Mouse (Mus musculus) embryonic fibroblast, embryonic 13.5 days (primary cell): ENCODE measurements around the gene Epb41l1. TPM values are rescaled to one million over a fixed set of nuclear protein-coding genes. Genes with fewer than 3 reads are reported as not detected.
A peak's percentile ranks its signal among the peaks of the same experiment; 100 is the strongest.
"Not testable (repeated sequence)": the region's sequence is repeated elsewhere in the genome, so short reads cannot be mapped to it uniquely, and the experiment has no call there.

Experiments
- H3K27ac ChIP-seq: 2 replicates; pipeline ENCODE4 v1.5.1; 2012; ENCODE audit warnings: low read length, control low read depth, inconsistent platforms; ENCODE audit not compliant: insufficient read depth
- H3K4me1 ChIP-seq: 2 replicates; pipeline ENCODE4 v1.6.1; 2011; ENCODE audit warnings: low read length; ENCODE audit not compliant: control insufficient read depth, insufficient read depth
- H3K4me3 ChIP-seq: 2 replicates; pipeline ENCODE4 v1.5.1; 2011; ENCODE audit warnings: mild to moderate bottlenecking, control low read depth, low read length; ENCODE audit not compliant: insufficient read depth
- CTCF ChIP-seq: IDR thresholded peaks from 2 replicates; pipeline ENCODE4 v1.5.1; 2011; ENCODE audit warnings: mild to moderate bottlenecking, control low read depth, low read length, moderate library complexity, borderline replicate concordance; ENCODE audit not compliant: insufficient read depth
- POLR2A ChIP-seq: IDR thresholded peaks from 2 replicates; pipeline ENCODE4 v1.6.1; 2011; ENCODE audit warnings: low read depth, mild to moderate bottlenecking, control low read depth, low read length, moderate library complexity
- polyA plus RNA-seq: library from polyadenylated mRNA; stranded (reverse); fragments of >200 nt; gene quantifications from 2 replicates; pipeline ENCODE4 v1.2.4, GENCODE M21; 2011; ENCODE audit warnings: low read depth; ENCODE audit not compliant: missing spikeins, insufficient read length

The Epb41l1 gene
- polyA plus RNA-seq, 1 experiment: 33.6 TPM

DNA sequence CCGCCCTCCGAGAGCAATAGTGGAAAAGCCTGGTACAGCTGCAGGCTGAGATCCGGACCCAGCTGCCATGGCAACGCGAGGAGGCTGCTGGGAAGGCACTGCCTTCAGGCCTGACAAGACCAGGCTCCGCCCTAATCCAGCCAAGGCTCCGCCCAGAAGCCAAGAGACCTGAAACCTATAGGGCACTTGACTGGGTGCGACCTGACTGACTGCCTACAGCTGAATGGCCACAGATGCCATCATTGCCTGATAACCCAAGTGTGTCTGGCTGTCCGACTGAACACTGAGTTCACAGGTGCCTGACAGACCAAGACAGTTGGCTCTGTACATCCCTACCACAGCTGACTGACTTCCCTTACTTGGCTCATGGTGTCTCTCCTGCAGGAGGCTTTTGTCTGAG lies 19.4 kb upstream of the Epb41l1 start:
- Histone ChIP-seq H3K4me3 (no peak overlapping the region), H3K4me1 (no peaks in the 10 kb centered on the region), H3K27ac (no peak overlapping the region)
- TF ChIP-seq CTCF: no peak
- TF ChIP-seq POLR2A: no peak

DNA sequence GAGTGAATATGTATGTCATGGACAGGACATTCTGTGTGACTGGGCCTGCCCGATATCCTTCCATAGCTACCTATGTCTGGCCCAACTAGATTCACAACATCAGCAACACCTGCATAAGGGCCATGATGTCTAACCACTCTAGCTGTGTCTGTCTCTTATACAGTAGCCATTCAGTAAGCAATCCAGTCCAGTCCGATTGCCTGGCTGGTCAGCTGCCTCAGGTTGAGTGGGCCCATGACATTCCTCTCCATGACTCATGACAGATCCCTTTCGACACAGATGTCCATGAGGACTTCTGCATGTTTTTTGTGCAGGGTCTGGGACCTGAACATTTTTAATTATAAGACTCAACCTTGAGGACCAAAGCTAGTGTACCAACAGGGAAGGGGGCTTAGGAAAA lies 18.7 kb upstream of the Epb41l1 start:
- Histone ChIP-seq H3K4me3 (no peak overlapping the region), H3K4me1 (no peaks in the 10 kb centered on the region), H3K27ac (no peak overlapping the region)
- TF ChIP-seq POLR2A (no peak), CTCF (no peak)

DNA sequence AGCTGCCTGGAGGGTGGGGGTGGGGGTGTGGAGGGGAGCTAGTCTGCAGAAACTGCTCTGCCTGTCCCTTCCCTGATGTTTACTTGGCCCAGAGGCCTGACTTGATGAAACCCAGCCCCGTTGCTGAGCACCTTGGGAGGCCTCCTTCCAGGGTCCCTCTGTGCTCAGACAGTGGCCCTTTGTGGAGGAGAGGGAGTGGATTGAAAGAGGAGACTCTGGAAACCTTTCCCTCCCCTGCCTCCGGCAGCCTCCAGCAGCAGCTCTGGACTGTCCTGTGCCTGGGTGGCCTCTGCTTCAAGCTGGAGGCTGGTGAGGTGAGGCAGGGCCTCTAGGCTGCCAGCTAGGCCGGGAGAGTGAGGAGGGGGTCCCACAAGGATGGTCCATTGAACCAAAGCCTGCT lies 13.7 kb upstream of the Epb41l1 start:
- no peak overlapping the region for H3K27ac ChIP-seq
- H3K4me1 ChIP-seq: no peaks in the 10 kb centered on the region
- no peak for TF ChIP-seq POLR2A
- TF ChIP-seq CTCF: no peak
- H3K4me3 ChIP-seq: no peak overlapping the region

DNA sequence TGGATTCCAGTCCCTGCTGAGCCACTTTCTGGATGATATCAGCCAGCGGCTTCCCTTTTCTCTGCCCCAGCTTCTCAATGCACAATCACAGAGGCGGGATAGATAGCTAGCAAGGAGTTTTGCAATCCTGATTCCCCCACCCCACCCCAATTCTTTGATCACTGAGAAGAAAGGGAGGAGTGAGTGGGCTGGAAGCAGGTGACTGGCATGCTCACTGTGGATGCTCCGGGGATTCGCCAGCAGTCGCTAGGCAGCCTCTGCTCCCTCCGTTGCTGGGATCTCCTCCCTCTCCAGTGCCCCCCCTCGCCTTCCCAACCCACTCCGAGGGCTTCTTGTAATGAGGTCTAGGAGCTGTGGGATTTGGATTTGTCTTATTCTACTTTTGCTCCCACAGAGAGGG lies 12.5 kb upstream of the Epb41l1 start:
- no peaks in the 10 kb centered on the region for H3K4me1 ChIP-seq
- no peak overlapping the region for H3K27ac ChIP-seq
- TF ChIP-seq CTCF (no peak), POLR2A (no peak)
- no peak overlapping the region for H3K4me3 ChIP-seq

DNA sequence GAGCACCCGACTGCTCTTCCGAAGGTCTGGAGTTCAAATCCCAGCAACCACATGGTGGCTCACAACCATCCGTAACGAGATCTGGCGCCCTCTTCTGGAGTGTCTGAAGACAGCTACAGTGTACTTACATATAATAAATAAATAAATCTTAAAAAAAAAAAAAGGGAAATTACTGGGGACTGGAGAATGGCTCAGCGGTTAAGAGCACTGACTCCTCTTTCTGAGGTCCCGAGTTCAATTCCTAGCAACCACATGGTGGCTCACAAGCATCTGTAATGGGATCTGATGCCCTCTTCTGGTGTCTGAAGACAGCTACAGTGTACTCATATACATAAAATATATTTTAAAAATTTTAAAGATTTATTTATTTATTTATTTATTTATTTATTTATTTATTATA lies 9.4 kb upstream of the Epb41l1 start:
- H3K4me3 ChIP-seq, H3K27ac ChIP-seq, H3K4me1 ChIP-seq: not testable (repeated sequence)

DNA sequence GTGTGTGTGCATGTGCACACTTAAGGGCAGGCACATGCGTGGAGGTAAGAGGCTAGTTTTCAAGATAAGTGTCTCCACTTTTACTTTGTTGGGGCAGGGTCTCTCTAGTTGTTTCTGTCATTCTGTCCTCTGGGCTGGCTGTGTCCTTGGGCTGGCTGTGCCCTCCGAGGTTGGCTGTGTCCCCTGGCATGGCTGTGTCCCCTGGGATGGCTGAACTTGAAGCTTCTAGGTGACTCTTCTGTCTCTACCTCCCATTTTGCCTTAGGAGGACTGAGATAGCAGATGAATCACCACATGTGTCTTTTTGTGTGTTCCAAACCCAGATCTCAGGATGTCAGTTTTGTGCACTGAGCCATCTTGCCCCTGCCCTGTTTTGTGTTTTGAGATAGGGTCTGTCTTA lies 5.7 kb upstream of the Epb41l1 start:
- no peaks in the 10 kb centered on the region for H3K4me1 ChIP-seq
- no peak overlapping the region for H3K4me3 ChIP-seq
- no peak overlapping the region for H3K27ac ChIP-seq
- TF ChIP-seq CTCF (no peak), POLR2A (no peak)

DNA sequence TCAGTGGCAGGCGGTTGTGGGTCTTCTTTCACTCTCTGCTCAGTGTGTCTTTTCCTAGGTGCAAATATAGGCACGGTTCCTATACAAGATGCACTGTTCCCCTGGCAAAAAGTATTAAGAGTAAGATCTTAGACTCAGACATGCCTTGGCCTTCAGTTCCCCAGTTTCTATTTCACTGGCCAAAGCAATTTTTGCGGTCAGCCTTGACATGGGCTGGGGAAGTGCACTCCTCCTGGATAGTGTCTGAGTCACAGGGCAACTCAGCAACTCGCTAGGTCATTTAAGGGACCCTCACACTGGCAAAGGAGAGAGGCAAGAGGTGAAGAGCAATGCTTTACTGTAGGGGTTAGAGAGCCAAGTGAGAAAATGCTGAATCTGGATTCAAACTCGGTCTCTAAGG lies 5.0 kb upstream of the Epb41l1 start:
- H3K27ac ChIP-seq: no peak overlapping the region
- TF ChIP-seq CTCF: no peak
- no peak for TF ChIP-seq POLR2A
- H3K4me1 ChIP-seq: no peaks in the 10 kb centered on the region
- no peak overlapping the region for H3K4me3 ChIP-seq

DNA sequence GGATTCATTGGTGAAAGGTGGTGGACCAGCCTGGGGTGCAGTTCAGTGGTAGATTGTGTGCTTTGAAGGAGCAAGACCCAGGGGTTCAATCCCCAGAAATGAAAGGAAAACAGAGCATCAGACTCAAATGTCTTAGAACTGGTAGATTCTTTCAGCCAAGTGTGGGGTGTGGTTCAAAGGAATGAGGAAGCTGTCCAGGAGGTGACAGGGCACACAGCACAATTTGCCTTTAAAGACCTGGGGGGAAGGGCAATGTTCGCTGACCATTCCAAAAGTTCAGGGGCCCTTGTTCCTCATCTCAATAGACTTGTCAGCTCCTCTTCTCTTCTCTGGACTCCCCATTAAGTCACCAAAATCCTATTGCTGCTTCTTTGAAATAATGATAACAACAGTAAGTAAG lies 3.5 kb upstream of the Epb41l1 start:
- no peaks in the 10 kb centered on the region for H3K4me1 ChIP-seq
- no peak for TF ChIP-seq CTCF
- TF ChIP-seq POLR2A: no peak

DNA sequence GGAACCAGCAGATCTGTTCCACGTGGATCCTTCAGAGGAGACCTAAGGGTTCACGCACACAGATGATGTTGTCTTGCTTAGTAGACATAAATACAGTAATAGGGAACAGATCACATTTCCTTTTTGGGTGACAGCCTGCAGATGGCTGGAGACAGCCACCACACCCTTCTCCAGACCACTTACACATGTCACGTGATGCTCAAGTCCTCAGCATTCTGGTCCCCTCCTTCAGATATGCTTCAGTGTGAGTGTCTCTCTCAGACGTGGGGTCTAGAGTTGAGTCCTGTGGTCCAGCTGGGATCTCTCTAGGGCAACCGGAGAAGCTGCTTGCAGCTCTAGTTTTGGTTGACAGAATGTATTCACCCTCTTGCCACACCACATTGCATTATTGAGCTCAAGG lies 2.2 kb upstream of the Epb41l1 start:
- TF ChIP-seq POLR2A (no peak), CTCF (no peak)
- H3K4me3 ChIP-seq: no peak overlapping the region
- H3K4me1 ChIP-seq: no peaks in the 10 kb centered on the region
- H3K27ac ChIP-seq: no peak overlapping the region

More for the DNA sequence above, 3.5 kb upstream of the Epb41l1 start:
- H3K27ac ChIP-seq: no peak overlapping the region
- no peak overlapping the region for H3K4me3 ChIP-seq

DNA sequence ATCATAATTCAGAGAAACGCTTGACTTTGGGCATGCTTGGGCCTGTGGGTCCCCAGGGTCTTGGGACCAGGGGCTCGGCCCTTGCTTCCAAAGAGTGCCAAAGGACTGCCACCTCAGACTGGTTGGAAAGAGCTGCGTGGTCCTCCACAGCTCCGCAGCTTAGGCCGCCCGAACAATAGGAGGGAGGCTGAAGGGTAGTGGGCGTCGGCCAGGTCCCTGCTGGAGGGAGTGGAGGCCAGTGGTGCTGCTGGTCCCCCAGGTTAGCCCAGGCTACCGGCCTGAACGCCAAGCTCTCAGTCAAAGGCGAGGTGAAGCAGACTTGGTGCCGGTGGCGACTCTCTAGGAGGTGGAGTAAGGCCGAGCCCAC lies 399 bp upstream of the Epb41l1 start:
- TF ChIP-seq POLR2A (no peak), CTCF (no peak)
- H3K27ac ChIP-seq: no peak overlapping the region
- peak overlapping the region; percentile 39 for H3K4me3 ChIP-seq
- H3K4me1 ChIP-seq: no peaks in the 10 kb centered on the region

DNA sequence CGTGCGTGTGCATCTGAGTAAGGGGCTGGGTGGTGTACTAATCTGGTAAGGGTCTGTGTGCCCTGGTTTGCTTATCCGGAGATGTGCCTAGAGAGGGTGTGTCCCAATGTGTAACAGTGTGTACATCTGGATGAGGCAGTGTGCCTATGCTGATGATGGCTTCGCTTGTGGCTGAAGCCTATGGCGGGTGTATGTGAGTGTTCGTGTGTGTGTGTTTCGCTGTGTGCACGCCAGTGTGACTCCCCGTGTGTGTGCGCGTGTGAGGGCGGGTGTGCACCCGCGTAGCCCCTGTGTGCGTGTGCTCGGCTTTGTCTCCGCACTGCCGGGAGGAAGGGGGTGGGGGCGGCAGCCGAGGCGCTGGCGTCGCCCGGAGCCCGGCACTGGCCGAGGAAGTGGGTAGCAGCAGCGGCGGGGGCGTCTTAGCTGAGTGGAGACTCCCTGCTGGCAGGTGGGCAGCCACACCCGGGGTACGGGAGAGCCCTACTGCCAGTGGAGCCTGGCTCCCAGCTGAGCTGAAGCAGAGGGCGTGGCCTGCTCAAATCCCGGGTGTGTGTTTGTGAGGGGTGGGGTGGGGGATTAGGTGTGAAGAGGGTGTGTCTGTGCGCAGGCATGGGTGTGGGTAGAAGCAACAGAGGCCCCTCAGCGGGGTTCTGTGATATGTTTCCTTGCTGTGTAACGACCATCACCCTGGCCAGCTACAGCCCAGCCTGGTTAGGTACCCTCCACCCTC lies 837 bp downstream of the Epb41l1 start:
- H3K4me3 ChIP-seq: peak overlapping the region; percentile 41
- TF ChIP-seq POLR2A: no peak
- no peak for TF ChIP-seq CTCF
- no peaks in the 10 kb centered on the region for H3K4me1 ChIP-seq
- no peak overlapping the region for H3K27ac ChIP-seq
